Mouse (Mus musculus) v-Abl transformed pro-B cells (cell line): ENCODE results near the gene Atp1a2.
"Not testable (repeated sequence)": the region's sequence is repeated elsewhere in the genome, so short reads cannot be mapped to it uniquely, and the experiment has no call there.

ENCODE experiments used
- in situ Hi-C, 2 experiments: fragments of 400-800 bp; cut with MboI; formaldehyde crosslinking; loops; one replicate each; pipeline ENCODE4 v1.15.1; 2025; ENCODE audit not compliant: unreplicated experiment in 2 of 2

Gene Atp1a2

GRCm38 (mm10) chr1:172281522-172282254 lies 16.2 kb downstream of the Atp1a2 start:
- in situ Hi-C loops: no loop called here

- in situ Hi-C loops: no loop called here
Measured at GRCm38 (mm10) chr1:172279768-172280509, 17.9 kb downstream of the Atp1a2 start.

GRCm38 (mm10) chr1:172278328-172278727 lies 19.5 kb downstream of the Atp1a2 start:
- in situ Hi-C loops: no loop called here

GRCm38 (mm10) chr1:172277172-172277571 lies 20.7 kb downstream of the Atp1a2 start:
- in situ Hi-C loops: no loop called here

- in situ Hi-C loops: no loop called here
Measured at GRCm38 (mm10) chr1:172274547-172274946, 23.3 kb downstream of the Atp1a2 start.

- in situ Hi-C loops: no loop called here
Measured at GRCm38 (mm10) chr1:172274116-172274515, 23.7 kb downstream of the Atp1a2 start.

- in situ Hi-C loops: no loop called here
Measured at GRCm38 (mm10) chr1:172273386-172273785, 24.5 kb downstream of the Atp1a2 start.

- in situ Hi-C loops: no loop called here
Measured at GRCm38 (mm10) chr1:172271765-172272164, 26.1 kb downstream of the Atp1a2 start.

GRCm38 (mm10) chr1:172271208-172271607 lies 26.7 kb downstream of the Atp1a2 start:
- in situ Hi-C loops: no loop called here

GRCm38 (mm10) chr1:172261477-172262078 lies 36.3 kb downstream of the Atp1a2 start, which contains the start of gene Igsf8:
Gene Igsf8, plus strand, starts transcription at chr1:172261641.
- in situ Hi-C loops: no loop called here

GRCm38 (mm10) chr1:172258314-172258713 lies 39.5 kb downstream of the Atp1a2 start, which contains the start of gene Atp1a4:
Gene Atp1a4, minus strand, starts transcription at chr1:172258414.
- in situ Hi-C loops: loop anchor here in 1 of 2 experiments (10.0 kb wide), 1 partner anchor 46 kb away; no protein-coding TSS in a partner anchor

GRCm38 (mm10) chr1:172247679-172248078 lies 50.2 kb downstream of the Atp1a2 start:
- in situ Hi-C loops: no loop called here

- in situ Hi-C loops: no loop called here
Measured at GRCm38 (mm10) chr1:172247216-172247615, 50.6 kb downstream of the Atp1a2 start.

- in situ Hi-C loops: not testable (repeated sequence)
Measured at GRCm38 (mm10) chr1:172244645-172245044, 53.2 kb downstream of the Atp1a2 start.

GRCm38 (mm10) chr1:172243547-172244205 lies 54.2 kb downstream of the Atp1a2 start:
- in situ Hi-C loops: no loop called here

- in situ Hi-C loops: no loop called here
Measured at GRCm38 (mm10) chr1:172242401-172242800, 55.5 kb downstream of the Atp1a2 start.

GRCm38 (mm10) chr1:172240945-172241708 lies 56.7 kb downstream of the Atp1a2 start:
- in situ Hi-C loops: no loop called here

GRCm38 (mm10) chr1:172229215-172229614 lies 68.6 kb downstream of the Atp1a2 start:
- in situ Hi-C loops: no loop called here

GRCm38 (mm10) chr1:172228209-172228608 lies 69.7 kb downstream of the Atp1a2 start:
- in situ Hi-C loops: no loop called here
